Mouse (Mus musculus): ENCODE measurements around the gene Sptlc2. TPM values are rescaled to one million over a fixed set of nuclear protein-coding genes. Genes with fewer than 3 reads are reported as not detected.

The Sptlc2 gene
- total and polyA plus RNA-seq, 3 experiments: 37.1 to 68.6 (median 49.2) TPM

DNA sequence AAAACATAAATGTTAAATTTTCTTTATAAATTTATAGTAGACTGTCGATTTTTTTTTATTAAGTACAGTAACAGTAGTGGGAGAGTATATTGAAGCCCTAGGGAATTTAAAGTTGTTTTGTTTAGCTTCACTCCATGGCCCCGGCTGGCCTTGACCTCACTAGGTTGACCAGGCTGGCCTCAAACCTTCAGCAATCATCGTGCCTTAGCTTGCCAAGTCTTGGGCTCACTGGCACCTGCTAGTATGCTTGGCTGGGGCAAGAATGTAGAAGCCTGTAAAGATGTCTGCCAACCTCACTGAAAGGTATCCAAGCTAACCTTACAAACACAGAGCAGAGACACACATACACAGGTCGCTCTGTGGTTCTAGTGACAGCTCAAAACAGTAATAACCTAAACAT is 55.6 kb downstream of the Sptlc2 start:
- TF ChIP-seq MYC (IDR thresholded peaks at IDR 0.05; ENCODE audit: low read depth, low read length) (no peak), SIN3A (IDR thresholded peaks at IDR 0.05; ENCODE audit: low read length) (no peak), USF2 (conservative IDR thresholded peaks at IDR 0.05; ENCODE audit: low read depth, low read length) (no peak), MEF2A (IDR thresholded peaks at IDR 0.05; ENCODE audit: borderline replicate concordance, low read depth, low read length) (no peak), CTCF (conservative IDR thresholded peaks at IDR 0.05 in 1 of 2, IDR thresholded peaks at IDR 0.05 in 1 of 2; ENCODE audit: low read depth in 2 of 2, low read length in 2 of 2) (no peak), NELFE (IDR thresholded peaks at IDR 0.05; ENCODE audit: low read depth, low read length) (no peak), IRF4 (IDR thresholded peaks at IDR 0.05; ENCODE audit: low read depth, low read length) (no peak), RAD21 (IDR thresholded peaks at IDR 0.05; ENCODE audit: low read depth, low read length) (no peak), TBP (conservative IDR thresholded peaks at IDR 0.05; ENCODE audit: low read depth, low read length) (no peak), POLR2A (IDR thresholded peaks at IDR 0.05; ENCODE audit: low read depth, low read length) (no peak), ZKSCAN1 (IDR thresholded peaks at IDR 0.05; ENCODE audit: borderline replicate concordance, low read depth, low read length) (no peak), HCFC1 (IDR thresholded peaks at IDR 0.05; ENCODE audit: low read depth, low read length) (no peak), ZNF384 (IDR thresholded peaks at IDR 0.05; ENCODE audit: low read depth, low read length) (no peak), TCF12 (IDR thresholded peaks at IDR 0.05; ENCODE audit: low read depth, low read length) (no peak), EP300 (IDR thresholded peaks at IDR 0.05; ENCODE audit: low read length) (no peak), MAZ (IDR thresholded peaks at IDR 0.05; ENCODE audit: low read depth, low read length) (no peak), NRF1 (IDR thresholded peaks at IDR 0.05; ENCODE audit: low read depth, low read length) (no peak), MAX (IDR thresholded peaks at IDR 0.05; ENCODE audit: low read length) (no peak), USF1 (IDR thresholded peaks at IDR 0.05; ENCODE audit: low read depth, low read length) (no peak), RCOR1 (conservative IDR thresholded peaks at IDR 0.05; ENCODE audit: low read depth, low read length) (no peak)
- Histone ChIP-seq H3K4me3 (replicated peaks in 1 of 3; ENCODE audit: low read depth in 2 of 3, low read length in 2 of 3, poor library complexity in 1 of 3) (no peak overlapping the region), H3K4me1 (ENCODE audit: control insufficient read depth in 1 of 2, insufficient read depth in 2 of 2) (peaks cover 19 to 48% of the 10 kb centered on the region in 2 experiments), H3K79me2 (replicated peaks; ENCODE audit: control insufficient read depth, extremely low read depth, insufficient read depth, poor library complexity, severe bottlenecking) (no peaks in the 10 kb centered on the region), H3K27me3 (replicated peaks) (no peaks in the 10 kb centered on the region), H3K4me2 (ENCODE audit: insufficient read depth, low read depth, poor library complexity, severe bottlenecking) (no peak overlapping the region), H3K9ac (ENCODE audit: insufficient read depth, low read depth) (no peak overlapping the region), H3K36me3 (replicated peaks in 1 of 2; ENCODE audit: control insufficient read depth in 1 of 2, insufficient read depth in 1 of 2, low read length in 1 of 2) (peaks cover 0 to 18% of the 10 kb centered on the region in 2 experiments), H3K9me3 (replicated peaks; ENCODE audit: low read length) (no peaks in the 10 kb centered on the region), H3K27ac (ENCODE audit: insufficient read depth, low read depth) (no peak overlapping the region)
- in situ Hi-C loops (cut with MboI; ENCODE audit: low pct_ligation_motif_present, low pct_unique_long_range_greater_than_20kb, low sequenced_read_pairs) (no loop called here), dilution Hi-C loops (cut with MboI; ENCODE audit: extremely low pct_ligation_motif_present, extremely low pct_unique_long_range_greater_than_20kb, low sequenced_read_pairs) (no loop called here)
- DNase-seq (ENCODE audit: extremely low read depth): no peak

DNA sequence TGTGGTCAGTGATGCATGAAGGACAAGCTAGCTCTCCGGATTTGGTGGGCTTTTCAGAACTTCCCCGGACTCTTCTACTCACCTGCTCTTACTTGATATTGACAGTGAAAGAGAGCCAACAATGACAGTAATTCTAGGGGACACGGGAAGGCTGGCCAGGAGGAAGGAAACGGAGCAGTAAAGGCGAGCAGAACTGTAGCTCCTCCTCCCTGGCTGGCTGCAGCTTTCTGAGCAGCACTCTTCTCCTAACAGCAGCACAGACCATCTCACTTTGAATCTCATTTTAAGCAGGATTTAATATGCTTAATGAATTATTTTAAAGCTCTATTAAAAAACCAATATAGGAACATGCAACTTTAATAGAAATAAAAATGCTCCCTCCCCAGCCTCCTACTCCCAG is 56.2 kb downstream of the Sptlc2 start:
- dilution Hi-C loops (cut with MboI; ENCODE audit: extremely low pct_ligation_motif_present, extremely low pct_unique_long_range_greater_than_20kb, low sequenced_read_pairs): no loop called here
- no peak overlapping the region for H3K4me3 ChIP-seq (replicated peaks in 1 of 3; ENCODE audit: low read depth in 2 of 3, low read length in 2 of 3, poor library complexity in 1 of 3)
- no peak overlapping the region for H3K27ac ChIP-seq (ENCODE audit: insufficient read depth, low read depth)
- no peak overlapping the region for H3K9ac ChIP-seq (ENCODE audit: insufficient read depth, low read depth)
- H3K4me2 ChIP-seq (ENCODE audit: insufficient read depth, low read depth, poor library complexity, severe bottlenecking): no peak overlapping the region
- no peaks in the 10 kb centered on the region for H3K27me3 ChIP-seq (replicated peaks)
- no peaks in the 10 kb centered on the region for H3K9me3 ChIP-seq (replicated peaks; ENCODE audit: low read length)
- peaks cover 0 to 16% of the 10 kb centered on the region in 2 experiments for H3K36me3 ChIP-seq (replicated peaks in 1 of 2; ENCODE audit: control insufficient read depth in 1 of 2, insufficient read depth in 1 of 2, low read length in 1 of 2)
- no peak for DNase-seq (ENCODE audit: extremely low read depth)
- TF ChIP-seq BHLHE40 (IDR thresholded peaks at IDR 0.05; ENCODE audit: low read depth, low read length) (no peak), POLR2AphosphoS2 (IDR thresholded peaks at IDR 0.05; ENCODE audit: low read depth, low read length) (no peak), USF1 (IDR thresholded peaks at IDR 0.05; ENCODE audit: low read depth, low read length) (no peak), NRF1 (IDR thresholded peaks at IDR 0.05; ENCODE audit: low read depth, low read length) (no peak), ETS1 (conservative IDR thresholded peaks at IDR 0.05; ENCODE audit: low read depth, low read length) (no peak), RCOR1 (conservative IDR thresholded peaks at IDR 0.05; ENCODE audit: low read depth, low read length) (no peak), ELF1 (IDR thresholded peaks at IDR 0.05; ENCODE audit: low read depth, low read length) (no peak), ZKSCAN1 (IDR thresholded peaks at IDR 0.05; ENCODE audit: borderline replicate concordance, low read depth, low read length) (no peak)
- H3K4me1 ChIP-seq (ENCODE audit: control insufficient read depth in 1 of 2, insufficient read depth in 2 of 2): peaks cover 19 to 53% of the 10 kb centered on the region in 2 experiments
- in situ Hi-C loops (cut with MboI; ENCODE audit: low pct_ligation_motif_present, low pct_unique_long_range_greater_than_20kb, low sequenced_read_pairs): no loop called here
- no peaks in the 10 kb centered on the region for H3K79me2 ChIP-seq (replicated peaks; ENCODE audit: control insufficient read depth, extremely low read depth, insufficient read depth, poor library complexity, severe bottlenecking)

Measured in CH12.LX (cell line).